Mouse (Mus musculus): ENCODE data around the gene Gm10181.

DNA sequence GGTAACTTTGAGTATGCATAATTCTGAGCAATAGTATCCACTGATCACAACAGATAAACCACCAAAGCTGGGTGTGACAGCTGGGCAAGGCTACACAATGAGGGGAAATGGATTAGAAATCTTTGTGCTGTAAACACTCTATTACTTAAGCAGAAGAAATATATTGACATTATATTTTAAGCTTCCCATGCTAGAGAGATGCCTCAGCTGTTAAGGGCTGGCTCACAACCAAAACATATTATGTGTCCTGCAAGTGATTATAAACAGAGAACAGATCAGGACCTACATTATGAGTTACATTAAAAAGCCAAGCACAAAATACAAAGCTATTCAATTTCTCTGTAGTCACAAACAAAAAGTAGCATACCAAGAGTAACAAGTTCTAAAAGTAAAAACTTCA is 43.0 kb downstream of the Gm10181 start:
- TF ChIP-seq TAL1 (IDR thresholded peaks at IDR 0.05; ENCODE audit: low read length) (no peak), GATA1 (IDR thresholded peaks at IDR 0.05; ENCODE audit: low read length) (no peak)

Data from erythroblast, embryonic 14.5 days (primary cell).